Mouse (Mus musculus): Measurements from ENCODE around the gene Mdh1. TPM values are rescaled to one million over a fixed set of nuclear protein-coding genes. Genes with fewer than 3 reads are reported as not detected.
"Not testable (repeated sequence)": the region's sequence is repeated elsewhere in the genome, so short reads cannot be mapped to it uniquely, and the experiment has no call there.

The Mdh1 gene
- total and polyA plus RNA-seq, 2 experiments from 2014 or later: 281 to 658 TPM

GRCm38 (mm10) chr11:21540622-21541021, 31.5 kb downstream of the Mdh1 start:
- 100% methylated on average over 2 of the region's 2 CpGs for WGBS
- H3K36me3 ChIP-seq (ENCODE audit: insufficient read depth, low read length): no peaks in the 10 kb centered on the region
- no peak for TF ChIP-seq CTCF (IDR thresholded peaks at IDR 0.05)
- ATAC-seq (ENCODE audit: low FRiP score): no peak
- H3K9me3 ChIP-seq (ENCODE audit: low read length): no peaks in the 10 kb centered on the region
- no peaks in the 10 kb centered on the region for H3K27me3 ChIP-seq (ENCODE audit: insufficient read depth, low read length)
- H3K4me1 ChIP-seq (ENCODE audit: insufficient read depth, low read length): no peaks in the 10 kb centered on the region
- no peak overlapping the region for H3K9ac ChIP-seq (replicated peaks; ENCODE audit: low read length, poor library complexity, severe bottlenecking)
- H3K4me3 ChIP-seq (ENCODE audit: low read depth, low read length): no peak overlapping the region
- no peak overlapping the region for H3K4me2 ChIP-seq (ENCODE audit: low read depth, low read length, poor library complexity, severe bottlenecking)
- no peak overlapping the region for H3K27ac ChIP-seq (ENCODE audit: low read depth, low read length)
- no peak for DNase-seq (ENCODE audit: low spot score)

GRCm38 (mm10) chr11:21540072-21540471, 32.1 kb downstream of the Mdh1 start:
- Histone ChIP-seq H3K9ac (replicated peaks; ENCODE audit: low read length, poor library complexity, severe bottlenecking) (no peak overlapping the region), H3K27me3 (ENCODE audit: insufficient read depth, low read length) (no peaks in the 10 kb centered on the region), H3K4me1 (ENCODE audit: insufficient read depth, low read length) (no peaks in the 10 kb centered on the region), H3K36me3 (ENCODE audit: insufficient read depth, low read length) (no peaks in the 10 kb centered on the region), H3K4me2 (ENCODE audit: low read depth, low read length, poor library complexity, severe bottlenecking) (no peak overlapping the region), H3K4me3 (ENCODE audit: low read depth, low read length) (no peak overlapping the region), H3K27ac (ENCODE audit: low read depth, low read length) (no peak overlapping the region), H3K9me3 (ENCODE audit: low read length) (no peaks in the 10 kb centered on the region)
- ATAC-seq (ENCODE audit: low FRiP score): no peak
- TF ChIP-seq CTCF (IDR thresholded peaks at IDR 0.05): no peak
- 66% methylated on average over 2 of the region's 2 CpGs for WGBS
- no peak for DNase-seq (ENCODE audit: low spot score)

DNA sequence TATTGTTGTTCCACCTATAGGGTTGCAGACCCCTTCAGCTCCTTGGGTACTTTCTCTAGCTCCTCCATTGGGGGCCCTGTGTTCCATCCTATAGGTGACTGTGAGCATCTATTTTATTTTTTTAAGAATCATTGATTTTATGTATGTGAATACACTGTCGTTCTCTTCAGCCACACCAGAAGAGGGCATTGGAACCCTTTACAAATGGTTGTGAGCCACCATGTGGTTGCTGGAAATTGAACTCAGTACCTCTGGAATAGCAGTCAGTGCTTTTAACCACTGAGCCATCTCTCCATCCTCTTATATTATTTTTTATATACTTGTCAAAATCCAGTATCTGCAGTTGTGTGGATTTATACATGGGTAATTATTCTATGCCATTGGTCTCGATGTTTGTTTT, 41.3 kb downstream of the Mdh1 start:
- DNase-seq (ENCODE audit: low spot score); H3K4me1 ChIP-seq (ENCODE audit: insufficient read depth, low read length); H3K4me2 ChIP-seq (ENCODE audit: low read depth, low read length, poor library complexity, severe bottlenecking); H3K36me3 ChIP-seq (ENCODE audit: insufficient read depth, low read length); H3K27me3 ChIP-seq (ENCODE audit: insufficient read depth, low read length); H3K4me3 ChIP-seq (ENCODE audit: low read depth, low read length); H3K9me3 ChIP-seq (ENCODE audit: low read length); H3K9ac ChIP-seq (replicated peaks; ENCODE audit: low read length, poor library complexity, severe bottlenecking); H3K27ac ChIP-seq (ENCODE audit: low read depth, low read length); ATAC-seq (ENCODE audit: low FRiP score): not testable (repeated sequence)
- 90% methylated on average over 2 of the region's 2 CpGs for WGBS

DNA sequence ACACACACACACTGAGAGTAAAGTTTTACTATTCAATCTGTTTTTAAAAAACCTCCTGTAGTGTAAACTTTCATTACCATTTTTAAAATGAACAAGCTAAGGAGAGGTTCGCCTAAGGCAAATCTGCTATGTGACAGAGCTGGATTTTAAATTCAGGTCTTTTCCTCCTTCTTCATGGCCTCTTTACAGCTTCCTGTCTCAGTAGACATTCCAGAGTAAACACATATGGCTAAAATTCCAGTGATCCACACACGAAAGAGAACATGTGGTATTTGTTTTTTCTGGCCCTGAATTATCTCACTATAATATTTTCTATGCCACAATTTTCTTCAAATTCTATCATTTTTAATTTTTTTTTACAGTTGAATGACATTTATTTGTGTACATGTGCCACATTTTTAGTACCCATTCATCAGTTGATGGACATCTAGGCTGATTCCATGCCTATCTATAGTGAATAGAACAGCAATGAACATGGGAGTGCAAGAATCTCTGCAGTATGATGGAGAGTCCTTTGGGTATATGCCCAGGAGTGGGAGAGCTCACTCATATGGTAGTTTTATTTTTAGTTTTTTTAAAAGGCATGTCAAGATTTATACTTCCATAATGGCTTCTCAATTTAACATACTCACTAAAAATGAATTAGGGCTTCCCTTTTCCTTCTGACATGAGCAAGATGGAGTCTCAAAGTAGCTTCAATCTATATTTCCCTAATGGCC, 43.3 kb downstream of the Mdh1 start:
- WGBS: 81% methylated on average over 2 of the region's 2 CpGs
- Histone ChIP-seq H3K36me3 (ENCODE audit: insufficient read depth, low read length) (no peaks in the 10 kb centered on the region), H3K27ac (ENCODE audit: low read depth, low read length) (no peak overlapping the region), H3K4me1 (ENCODE audit: insufficient read depth, low read length) (no peaks in the 10 kb centered on the region), H3K27me3 (ENCODE audit: insufficient read depth, low read length) (no peaks in the 10 kb centered on the region), H3K9ac (replicated peaks; ENCODE audit: low read length, poor library complexity, severe bottlenecking) (no peak overlapping the region), H3K9me3 (ENCODE audit: low read length) (no peaks in the 10 kb centered on the region), H3K4me3 (ENCODE audit: low read depth, low read length) (no peak overlapping the region), H3K4me2 (ENCODE audit: low read depth, low read length, poor library complexity, severe bottlenecking) (no peak overlapping the region)
- no peak for ATAC-seq (ENCODE audit: low FRiP score)
- no peak for DNase-seq (ENCODE audit: low spot score)
- TF ChIP-seq CTCF (IDR thresholded peaks at IDR 0.05): no peak

DNA sequence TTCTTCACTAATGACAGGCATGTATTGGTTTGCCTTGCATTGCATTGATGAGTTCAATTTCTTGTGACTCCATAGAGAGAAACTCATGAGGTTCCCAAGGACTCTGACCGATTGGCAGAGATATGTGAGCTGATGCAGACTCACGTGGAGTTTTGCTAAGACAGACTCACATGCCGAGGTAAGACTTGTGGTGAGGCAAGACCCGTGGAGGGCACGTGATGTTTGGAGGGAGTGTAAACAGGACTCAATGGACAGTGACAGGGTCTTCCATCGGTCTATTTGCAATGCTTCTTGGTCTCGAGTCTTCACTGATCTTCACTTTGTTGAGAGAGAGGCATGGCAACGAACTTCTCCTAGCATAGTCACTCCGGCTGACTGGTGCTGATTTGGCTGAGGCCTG, 54.4 kb downstream of the Mdh1 start:
- no peak for ATAC-seq (ENCODE audit: low FRiP score)

DNA sequence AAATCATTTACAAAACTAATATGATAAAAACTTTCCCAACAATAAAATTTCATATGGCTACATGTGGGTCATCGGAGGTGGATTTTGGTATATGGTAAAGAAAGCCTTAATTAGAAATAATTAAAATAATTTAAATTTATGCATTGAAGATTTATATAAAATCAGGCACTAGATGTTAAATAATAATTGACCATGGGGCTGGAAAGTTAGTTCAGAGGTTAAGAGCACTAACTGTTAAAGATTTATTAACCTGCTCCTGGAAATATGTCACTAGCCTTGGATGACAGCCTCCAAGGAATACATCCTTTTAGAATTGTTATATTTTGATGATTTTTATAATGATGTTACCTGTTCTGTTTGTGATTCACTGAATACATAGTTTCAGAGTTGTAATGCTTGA, 55.8 kb downstream of the Mdh1 start:
- H3K4me3 ChIP-seq (ENCODE audit: low read depth, low read length); H3K4me1 ChIP-seq (ENCODE audit: insufficient read depth, low read length): not testable (repeated sequence)
- 91% methylated on average over 1 of the region's 1 CpGs for WGBS

More for the DNA sequence above, 54.4 kb downstream of the Mdh1 start:
- no peak for TF ChIP-seq CTCF (IDR thresholded peaks at IDR 0.05)
- no peak overlapping the region for H3K27ac ChIP-seq (ENCODE audit: low read depth, low read length)
- no peak overlapping the region for H3K4me2 ChIP-seq (ENCODE audit: low read depth, low read length, poor library complexity, severe bottlenecking)
- 90% methylated on average over 9 of the region's 9 CpGs for WGBS
- H3K9ac ChIP-seq (replicated peaks; ENCODE audit: low read length, poor library complexity, severe bottlenecking): no peak overlapping the region
- H3K36me3 ChIP-seq (ENCODE audit: insufficient read depth, low read length): no peaks in the 10 kb centered on the region
- H3K4me1 ChIP-seq (ENCODE audit: insufficient read depth, low read length): no peaks in the 10 kb centered on the region
- DNase-seq (ENCODE audit: low spot score): no peak
- no peak overlapping the region for H3K4me3 ChIP-seq (ENCODE audit: low read depth, low read length)
- H3K9me3 ChIP-seq (ENCODE audit: low read length): no peaks in the 10 kb centered on the region
- H3K27me3 ChIP-seq (ENCODE audit: insufficient read depth, low read length): no peaks in the 10 kb centered on the region

DNA sequence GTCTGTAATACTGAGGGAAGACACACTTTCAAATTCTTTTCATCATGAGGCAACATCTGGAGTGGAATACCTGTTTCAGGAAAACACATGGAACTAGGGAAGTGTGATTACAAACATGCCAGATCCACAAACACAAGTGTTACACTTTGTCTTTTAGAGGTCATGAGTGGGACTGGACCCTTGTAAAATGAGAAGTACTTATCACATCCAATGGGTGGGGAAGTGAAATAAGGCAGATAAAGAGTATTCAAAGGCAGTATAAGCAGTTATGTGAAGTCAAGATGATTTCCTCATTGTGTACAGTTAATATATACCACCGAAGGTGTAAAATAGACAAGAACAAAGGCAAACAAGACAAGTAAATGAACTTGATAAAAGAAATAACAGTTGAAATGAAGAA, 61.6 kb downstream of the Mdh1 start:
- not testable (repeated sequence) for H3K9me3 ChIP-seq (ENCODE audit: low read length); H3K4me2 ChIP-seq (ENCODE audit: low read depth, low read length, poor library complexity, severe bottlenecking); H3K27ac ChIP-seq (ENCODE audit: low read depth, low read length); H3K4me1 ChIP-seq (ENCODE audit: insufficient read depth, low read length); H3K9ac ChIP-seq (replicated peaks; ENCODE audit: low read length, poor library complexity, severe bottlenecking); H3K4me3 ChIP-seq (ENCODE audit: low read depth, low read length); DNase-seq (ENCODE audit: low spot score); ATAC-seq (ENCODE audit: low FRiP score); H3K36me3 ChIP-seq (ENCODE audit: insufficient read depth, low read length); H3K27me3 ChIP-seq (ENCODE audit: insufficient read depth, low read length)
- WGBS: 97% methylated on average over 1 of the region's 1 CpGs

More for the DNA sequence above, 55.8 kb downstream of the Mdh1 start:
- H3K9me3 ChIP-seq (ENCODE audit: low read length); H3K36me3 ChIP-seq (ENCODE audit: insufficient read depth, low read length); H3K4me2 ChIP-seq (ENCODE audit: low read depth, low read length, poor library complexity, severe bottlenecking); H3K9ac ChIP-seq (replicated peaks; ENCODE audit: low read length, poor library complexity, severe bottlenecking); H3K27me3 ChIP-seq (ENCODE audit: insufficient read depth, low read length); H3K27ac ChIP-seq (ENCODE audit: low read depth, low read length); DNase-seq (ENCODE audit: low spot score); ATAC-seq (ENCODE audit: low FRiP score): not testable (repeated sequence)

- 71% methylated on average over 1 of the region's 1 CpGs for WGBS
- not testable (repeated sequence) for DNase-seq (ENCODE audit: low spot score); H3K4me2 ChIP-seq (ENCODE audit: low read depth, low read length, poor library complexity, severe bottlenecking); H3K9me3 ChIP-seq (ENCODE audit: low read length); ATAC-seq (ENCODE audit: low FRiP score); H3K27ac ChIP-seq (ENCODE audit: low read depth, low read length); H3K27me3 ChIP-seq (ENCODE audit: insufficient read depth, low read length); H3K36me3 ChIP-seq (ENCODE audit: insufficient read depth, low read length); H3K4me3 ChIP-seq (ENCODE audit: low read depth, low read length); H3K9ac ChIP-seq (replicated peaks; ENCODE audit: low read length, poor library complexity, severe bottlenecking); H3K4me1 ChIP-seq (ENCODE audit: insufficient read depth, low read length)
These were observed 63.5 kb downstream of the Mdh1 start for GRCm38 (mm10) chr11:21508713-21509112.

- not testable (repeated sequence) for DNase-seq (ENCODE audit: low spot score); H3K9me3 ChIP-seq (ENCODE audit: low read length); H3K27ac ChIP-seq (ENCODE audit: low read depth, low read length); ATAC-seq (ENCODE audit: low FRiP score); H3K9ac ChIP-seq (replicated peaks; ENCODE audit: low read length, poor library complexity, severe bottlenecking); H3K4me3 ChIP-seq (ENCODE audit: low read depth, low read length); H3K27me3 ChIP-seq (ENCODE audit: insufficient read depth, low read length); H3K4me1 ChIP-seq (ENCODE audit: insufficient read depth, low read length); H3K36me3 ChIP-seq (ENCODE audit: insufficient read depth, low read length); H3K4me2 ChIP-seq (ENCODE audit: low read depth, low read length, poor library complexity, severe bottlenecking)
- WGBS: 86% methylated on average over 5 of the region's 5 CpGs
These were observed 65.1 kb downstream of the Mdh1 start for GRCm38 (mm10) chr11:21507073-21507472.
